Mouse (Mus musculus): ENCODE results near the gene Klhdc2. TPM values are rescaled to one million over a fixed set of nuclear protein-coding genes. Genes with fewer than 3 reads are reported as not detected.

Klhdc2 gene
- polyA plus RNA-seq, 1 experiment from 2014 or later: 139 TPM

- H3K4me1 ChIP-seq (ENCODE audit: insufficient read depth, low read length): no peaks in the 10 kb centered on the region
- no peak overlapping the region for H3K27ac ChIP-seq (ENCODE audit: low read length)
- WGBS: 92% methylated on average over 3 of the region's 3 CpGs
- no peaks in the 10 kb centered on the region for H3K27me3 ChIP-seq (ENCODE audit: insufficient read depth, low read length)
- H3K4me3 ChIP-seq (ENCODE audit: low read length): no peak overlapping the region
- no peaks in the 10 kb centered on the region for H3K36me3 ChIP-seq (ENCODE audit: insufficient read depth, low read length)
- no peaks in the 10 kb centered on the region for H3K9me3 ChIP-seq (ENCODE audit: low read length)
- ATAC-seq (ENCODE audit: low FRiP score, low TSS enrichment): no peak
- H3K4me2 ChIP-seq (replicated peaks; ENCODE audit: low read depth, low read length): no peak overlapping the region
- no peak overlapping the region for H3K9ac ChIP-seq (replicated peaks; ENCODE audit: low read length)
Observed at GRCm38 (mm10) chr12:69280915-69281314, 15.6 kb upstream of the Klhdc2 start.

- H3K27ac ChIP-seq (ENCODE audit: low read length): no peak overlapping the region
- no peaks in the 10 kb centered on the region for H3K9me3 ChIP-seq (ENCODE audit: low read length)
- H3K36me3 ChIP-seq (ENCODE audit: insufficient read depth, low read length): no peaks in the 10 kb centered on the region
- H3K4me2 ChIP-seq (replicated peaks; ENCODE audit: low read depth, low read length): no peak overlapping the region
- H3K9ac ChIP-seq (replicated peaks; ENCODE audit: low read length): no peak overlapping the region
- no peaks in the 10 kb centered on the region for H3K4me1 ChIP-seq (ENCODE audit: insufficient read depth, low read length)
- H3K4me3 ChIP-seq (ENCODE audit: low read length): no peak overlapping the region
- 87% methylated on average over 7 of the region's 7 CpGs for WGBS
- no peak for ATAC-seq (ENCODE audit: low FRiP score, low TSS enrichment)
- H3K27me3 ChIP-seq (ENCODE audit: insufficient read depth, low read length): no peaks in the 10 kb centered on the region
Observed at GRCm38 (mm10) chr12:69283146-69283545, 13.3 kb upstream of the Klhdc2 start.

- no peak overlapping the region for H3K4me3 ChIP-seq (ENCODE audit: low read length)
- no peak overlapping the region for H3K27ac ChIP-seq (ENCODE audit: low read length)
- H3K36me3 ChIP-seq (ENCODE audit: insufficient read depth, low read length): no peaks in the 10 kb centered on the region
- H3K9ac ChIP-seq (replicated peaks; ENCODE audit: low read length): no peak overlapping the region
- no peak overlapping the region for H3K4me2 ChIP-seq (replicated peaks; ENCODE audit: low read depth, low read length)
- ATAC-seq (ENCODE audit: low FRiP score, low TSS enrichment): no peak
- H3K27me3 ChIP-seq (ENCODE audit: insufficient read depth, low read length): no peaks in the 10 kb centered on the region
- no peaks in the 10 kb centered on the region for H3K9me3 ChIP-seq (ENCODE audit: low read length)
- WGBS: 90% methylated on average over 8 of the region's 8 CpGs
- H3K4me1 ChIP-seq (ENCODE audit: insufficient read depth, low read length): no peaks in the 10 kb centered on the region
Observed at GRCm38 (mm10) chr12:69287535-69287934, 8.9 kb upstream of the Klhdc2 start.

GRCm38 (mm10) chr12:69288699-69289098 lies 7.8 kb upstream of the Klhdc2 start:
- H3K9me3 ChIP-seq (ENCODE audit: low read length): no peaks in the 10 kb centered on the region
- no peak overlapping the region for H3K4me3 ChIP-seq (ENCODE audit: low read length)
- no peaks in the 10 kb centered on the region for H3K36me3 ChIP-seq (ENCODE audit: insufficient read depth, low read length)
- H3K4me1 ChIP-seq (ENCODE audit: insufficient read depth, low read length): no peaks in the 10 kb centered on the region
- no peak overlapping the region for H3K27ac ChIP-seq (ENCODE audit: low read length)
- WGBS: 81% methylated on average over 9 of the region's 9 CpGs
- no peak overlapping the region for H3K4me2 ChIP-seq (replicated peaks; ENCODE audit: low read depth, low read length)
- H3K9ac ChIP-seq (replicated peaks; ENCODE audit: low read length): no peak overlapping the region
- no peaks in the 10 kb centered on the region for H3K27me3 ChIP-seq (ENCODE audit: insufficient read depth, low read length)
- ATAC-seq (ENCODE audit: low FRiP score, low TSS enrichment): no peak

- no peak overlapping the region for H3K4me2 ChIP-seq (replicated peaks; ENCODE audit: low read depth, low read length)
- H3K4me3 ChIP-seq (ENCODE audit: low read length): no peak overlapping the region
- WGBS: 83% methylated on average over 6 of the region's 6 CpGs
- H3K36me3 ChIP-seq (ENCODE audit: insufficient read depth, low read length): no peaks in the 10 kb centered on the region
- no peaks in the 10 kb centered on the region for H3K27me3 ChIP-seq (ENCODE audit: insufficient read depth, low read length)
- H3K27ac ChIP-seq (ENCODE audit: low read length): no peak overlapping the region
- H3K9ac ChIP-seq (replicated peaks; ENCODE audit: low read length): no peak overlapping the region
- no peak for ATAC-seq (ENCODE audit: low FRiP score, low TSS enrichment)
- H3K9me3 ChIP-seq (ENCODE audit: low read length): no peaks in the 10 kb centered on the region
- peaks cover 8% of the 10 kb centered on the region; the same call in 1 of the 2 replicates for H3K4me1 ChIP-seq (ENCODE audit: insufficient read depth, low read length)
Observed at GRCm38 (mm10) chr12:69292401-69292800, 4.1 kb upstream of the Klhdc2 start.

- ATAC-seq (ENCODE audit: low FRiP score, low TSS enrichment): no peak
- Histone ChIP-seq H3K9ac (replicated peaks; ENCODE audit: low read length) (no peak overlapping the region), H3K9me3 (ENCODE audit: low read length) (no peaks in the 10 kb centered on the region), H3K4me3 (ENCODE audit: low read length) (no peak overlapping the region), H3K27me3 (ENCODE audit: insufficient read depth, low read length) (no peaks in the 10 kb centered on the region), H3K27ac (ENCODE audit: low read length) (no peak overlapping the region), H3K4me1 (ENCODE audit: insufficient read depth, low read length) (peaks cover 20% of the 10 kb centered on the region), H3K36me3 (ENCODE audit: insufficient read depth, low read length) (no peaks in the 10 kb centered on the region), H3K4me2 (replicated peaks; ENCODE audit: low read depth, low read length) (no peak overlapping the region)
- WGBS: 58% methylated on average over 2 of the region's 2 CpGs
Observed at GRCm38 (mm10) chr12:69293815-69294214, 2.7 kb upstream of the Klhdc2 start.

- WGBS: 70% methylated on average over 2 of the region's 2 CpGs
- Histone ChIP-seq H3K4me2 (replicated peaks; ENCODE audit: low read depth, low read length) (no peak overlapping the region), H3K36me3 (ENCODE audit: insufficient read depth, low read length) (no peaks in the 10 kb centered on the region), H3K4me3 (ENCODE audit: low read length) (no peak overlapping the region), H3K4me1 (ENCODE audit: insufficient read depth, low read length) (peaks cover 28% of the 10 kb centered on the region), H3K27ac (ENCODE audit: low read length) (no peak overlapping the region), H3K9me3 (ENCODE audit: low read length) (no peaks in the 10 kb centered on the region), H3K27me3 (ENCODE audit: insufficient read depth, low read length) (no peaks in the 10 kb centered on the region), H3K9ac (replicated peaks; ENCODE audit: low read length) (no peak overlapping the region)
- no peak for ATAC-seq (ENCODE audit: low FRiP score, low TSS enrichment)
Observed at GRCm38 (mm10) chr12:69294936-69295335, 1.5 kb upstream of the Klhdc2 start.

GRCm38 (mm10) chr12:69295651-69296050 lies 830 bp upstream of the Klhdc2 start:
- 57% methylated on average over 4 of the region's 4 CpGs for WGBS
- H3K27me3 ChIP-seq (ENCODE audit: insufficient read depth, low read length): no peaks in the 10 kb centered on the region
- H3K27ac ChIP-seq (ENCODE audit: low read length): peak overlapping the region; percentile 96; the same call in 1 of the 2 replicates
- 0 out of 2 replicates have a peak, but pooled peaks cover 3% of the 10 kb centered on the region for H3K36me3 ChIP-seq (ENCODE audit: insufficient read depth, low read length)
- peak overlapping the region; percentile 99 for H3K9ac ChIP-seq (replicated peaks; ENCODE audit: low read length)
- H3K4me3 ChIP-seq (ENCODE audit: low read length): peak overlapping the region; percentile 97
- no peak for ATAC-seq (ENCODE audit: low FRiP score, low TSS enrichment)
- H3K4me2 ChIP-seq (replicated peaks; ENCODE audit: low read depth, low read length): peak overlapping the region; percentile 79
- H3K9me3 ChIP-seq (ENCODE audit: low read length): no peaks in the 10 kb centered on the region
- H3K4me1 ChIP-seq (ENCODE audit: insufficient read depth, low read length): peaks cover 28% of the 10 kb centered on the region

- peak overlapping the region; percentile 79 for H3K4me2 ChIP-seq (replicated peaks; ENCODE audit: low read depth, low read length)
- H3K4me1 ChIP-seq (ENCODE audit: insufficient read depth, low read length): peaks cover 28% of the 10 kb centered on the region
- H3K9me3 ChIP-seq (ENCODE audit: low read length): no peaks in the 10 kb centered on the region
- WGBS: 16% methylated on average over 20 of the region's 20 CpGs
- peak overlapping the region; percentile 97 for H3K4me3 ChIP-seq (ENCODE audit: low read length)
- peak overlapping the region; percentile 99 for H3K9ac ChIP-seq (replicated peaks; ENCODE audit: low read length)
- peak overlapping the region; percentile 96 for H3K27ac ChIP-seq (ENCODE audit: low read length)
- ATAC-seq (ENCODE audit: low FRiP score, low TSS enrichment): no peak
- no peaks in the 10 kb centered on the region for H3K27me3 ChIP-seq (ENCODE audit: insufficient read depth, low read length)
- peaks cover 21% of the 10 kb centered on the region for H3K36me3 ChIP-seq (ENCODE audit: insufficient read depth, low read length)
Observed at GRCm38 (mm10) chr12:69297411-69298150, 1.1 kb downstream of the Klhdc2 start.

- H3K9ac ChIP-seq (replicated peaks; ENCODE audit: low read length): no peak overlapping the region
- H3K27me3 ChIP-seq (ENCODE audit: insufficient read depth, low read length): no peaks in the 10 kb centered on the region
- H3K4me1 ChIP-seq (ENCODE audit: insufficient read depth, low read length): peaks cover 28% of the 10 kb centered on the region
- H3K4me3 ChIP-seq (ENCODE audit: low read length): no peak overlapping the region
- no peak overlapping the region for H3K27ac ChIP-seq (ENCODE audit: low read length)
- H3K4me2 ChIP-seq (replicated peaks; ENCODE audit: low read depth, low read length): peak overlapping the region; percentile 79
- ATAC-seq (ENCODE audit: low FRiP score, low TSS enrichment): no peak
- H3K9me3 ChIP-seq (ENCODE audit: low read length): no peaks in the 10 kb centered on the region
- H3K36me3 ChIP-seq (ENCODE audit: insufficient read depth, low read length): peaks cover 28% of the 10 kb centered on the region
- WGBS: 90% methylated on average over 4 of the region's 4 CpGs
Observed at GRCm38 (mm10) chr12:69298281-69298680, 1.8 kb downstream of the Klhdc2 start.
